Mouse (Mus musculus) stomach, embryonic 14.5 days (tissue): ENCODE measurements around the gene Wdr61. TPM values are rescaled to one million over a fixed set of nuclear protein-coding genes. Genes with fewer than 3 reads are reported as not detected.

Source experiments
- ATAC-seq: fragments of 200-750 bp; cut with Nextera tagmentation; 2 replicates; pipeline ENCODE4 v1.8.0; 2017; ENCODE audit warnings: low read depth, moderate TSS enrichment; ENCODE audit not compliant: insufficient number of reproducible peaks, insufficient read depth, low FRiP score
- H3K27ac ChIP-seq: fragments of 300-500 bp; sonication (generic); 2 replicates; pipeline ENCODE4 v1.5.1; 2014; ENCODE audit warnings: mild to moderate bottlenecking, low read length, moderate library complexity, mixed read lengths
- H3K27me3 ChIP-seq: fragments of 300-500 bp; sonication (generic); 2 replicates; pipeline ENCODE4 v1.6.1; 2014; ENCODE audit warnings: low read length, control low read depth, mixed read lengths; ENCODE audit not compliant: control insufficient read depth, insufficient read depth
- H3K36me3 ChIP-seq: fragments of 300-500 bp; sonication (generic); 2 replicates; pipeline ENCODE4 v1.6.1; 2014; ENCODE audit warnings: mild to moderate bottlenecking, control low read depth, low read length, moderate library complexity, mixed read lengths; ENCODE audit not compliant: control insufficient read depth, insufficient read depth
- H3K4me1 ChIP-seq: fragments of 300-500 bp; sonication (generic); 2 replicates; pipeline ENCODE4 v1.6.1; 2014; ENCODE audit warnings: low read length, control low read depth, mixed read lengths; ENCODE audit not compliant: control insufficient read depth, insufficient read depth
- H3K4me2 ChIP-seq: fragments of 300-500 bp; sonication (generic); replicated peaks from 2 replicates; pipeline ENCODE4 v1.6.1; 2014; ENCODE audit warnings: low read depth, low read length, control low read depth
- H3K4me3 ChIP-seq: fragments of 300-500 bp; sonication (generic); 2 replicates; pipeline ENCODE4 v1.5.1; 2014; ENCODE audit warnings: low read depth, low read length, control low read depth
- H3K9ac ChIP-seq: fragments of 300-500 bp; sonication (generic); replicated peaks from 2 replicates; pipeline ENCODE4 v1.6.1; 2014; ENCODE audit warnings: low read depth, mild to moderate bottlenecking, control low read depth, low read length, moderate library complexity, mixed read lengths
- H3K9me3 ChIP-seq: fragments of 300-500 bp; sonication (generic); 2 replicates; pipeline ENCODE4 v1.6.1; 2016; ENCODE audit warnings: low read depth, low read length, control low read depth; ENCODE audit not compliant: control insufficient read depth
- WGBS: fragments of 180-500 bp; shearing (Covaris S2); extraction: QIAGEN DNeasy Blood & Tissue Kit; methylation state at CpG from one replicate; pipeline ENCODE4 v1.1.7; 2014; 5-methylcytosine and 5-hydroxymethylcytosine counted together
- polyA plus RNA-seq: library from polyadenylated mRNA; unstranded; fragments of >200 nt; fragmentation: Nextera tagmentation; extraction: Ambion mirVana; gene quantifications from 2 replicates; pipeline ENCODE4 v1.2.1, GENCODE M21; 2014

The Wdr61 gene
- polyA plus RNA-seq, 1 experiment from 2014 or later, result 169 TPM

DNA sequence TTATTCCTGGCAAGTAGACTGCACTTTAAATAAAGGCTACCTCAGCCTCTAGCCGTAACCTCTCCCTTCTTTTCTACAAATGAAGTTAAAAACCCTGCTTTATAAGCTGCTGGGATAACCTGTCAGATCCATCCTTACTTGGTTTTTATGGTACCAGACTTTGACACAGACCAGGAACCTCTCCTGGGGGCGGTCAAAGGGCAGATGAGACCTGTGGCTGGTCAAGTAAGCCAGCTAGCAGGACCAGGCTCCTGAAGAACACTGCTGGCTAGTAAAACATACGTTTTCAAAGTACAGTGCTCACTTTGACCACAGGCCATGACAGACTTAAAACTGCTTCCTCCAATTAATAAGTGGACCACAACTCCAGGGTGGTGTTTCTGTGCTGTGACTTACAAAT, 18.5 kb downstream of the Wdr61 start:
- 91% methylated on average over 3 of the region's 3 CpGs for WGBS
- H3K36me3 ChIP-seq, result peaks cover 65% of the 10 kb centered on the region
- H3K9ac ChIP-seq, result no peak overlapping the region

DNA sequence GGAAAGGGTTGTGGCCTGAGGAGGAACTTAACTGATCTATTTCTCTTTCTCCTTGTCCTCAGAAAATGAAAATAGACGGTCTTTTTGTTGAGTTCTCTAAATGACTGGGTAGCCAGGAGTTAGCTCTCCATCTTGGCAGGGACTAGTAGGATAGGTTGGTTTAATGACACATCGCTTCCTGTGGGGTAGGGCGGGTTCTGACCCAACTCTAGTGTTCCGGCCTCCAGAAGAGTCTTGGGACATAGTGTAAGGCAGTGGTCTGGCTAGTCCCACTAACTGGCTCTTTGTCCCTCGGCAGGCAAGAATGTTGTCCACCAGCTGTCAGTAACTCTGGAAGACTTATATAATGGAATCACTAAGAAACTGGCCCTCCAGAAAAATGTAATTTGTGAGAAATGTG, 26.2 kb downstream of the Wdr61 start:
- no peaks in the 10 kb centered on the region for H3K9me3 ChIP-seq
- no peak overlapping the region for H3K27ac ChIP-seq
- no peaks in the 10 kb centered on the region for H3K4me1 ChIP-seq
- WGBS, result 84% methylated on average over 5 of the region's 5 CpGs
- no peak for ATAC-seq
- H3K4me2 ChIP-seq, result no peak overlapping the region
- no peak overlapping the region for H3K4me3 ChIP-seq
- 0 out of 2 replicates have a peak, but pooled peaks cover 4% of the 10 kb centered on the region for H3K36me3 ChIP-seq
- no peak overlapping the region for H3K9ac ChIP-seq
- H3K27me3 ChIP-seq, result no peaks in the 10 kb centered on the region

More for the DNA sequence above, 18.5 kb downstream of the Wdr61 start:
- Histone ChIP-seq H3K27ac (no peak overlapping the region), H3K4me1 (no peaks in the 10 kb centered on the region), H3K4me3 (no peak overlapping the region), H3K9me3 (no peaks in the 10 kb centered on the region), H3K4me2 (no peak overlapping the region), H3K27me3 (no peaks in the 10 kb centered on the region)
- no peak for ATAC-seq

DNA sequence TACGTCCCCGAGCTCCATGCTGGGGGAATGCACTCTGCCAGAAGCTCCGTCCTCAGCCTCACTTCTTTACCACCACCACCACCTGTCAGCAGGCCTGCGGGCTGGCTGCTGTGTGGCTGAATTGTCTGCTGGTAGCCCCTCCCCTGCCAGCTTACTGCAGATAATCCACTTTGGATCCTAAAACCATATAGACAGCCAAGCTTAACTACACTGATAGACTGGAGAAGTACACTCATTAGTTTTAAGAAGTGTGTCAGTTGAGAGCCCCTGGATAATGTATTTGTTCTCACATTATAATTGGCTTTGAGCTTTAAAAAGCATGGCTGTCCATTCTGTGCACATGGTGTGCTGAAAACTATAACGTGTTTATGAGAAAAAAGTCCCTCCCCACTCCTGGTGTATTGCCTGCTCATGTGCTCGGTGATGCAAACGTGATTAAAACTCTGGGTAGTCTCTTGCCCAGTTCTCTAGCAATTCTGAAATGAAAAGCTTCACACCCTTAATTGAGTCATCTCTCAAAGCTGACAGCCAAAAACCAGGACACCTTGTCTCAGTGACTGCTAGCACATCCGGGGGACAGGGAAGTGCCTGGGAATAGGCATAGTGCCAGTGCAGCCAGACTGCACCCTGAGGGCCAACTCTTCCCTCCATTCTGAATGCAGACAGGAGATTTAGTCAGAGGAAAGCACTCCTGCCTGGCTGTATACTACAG, 26.9 kb downstream of the Wdr61 start:
- Histone ChIP-seq H3K36me3 (0 out of 2 replicates have a peak, but pooled peaks cover 1% of the 10 kb centered on the region), H3K27me3 (no peaks in the 10 kb centered on the region), H3K9ac (no peak overlapping the region), H3K4me2 (no peak overlapping the region), H3K4me1 (no peaks in the 10 kb centered on the region), H3K4me3 (no peak overlapping the region), H3K9me3 (no peaks in the 10 kb centered on the region), H3K27ac (no peak overlapping the region)
- ATAC-seq, result no peak
- WGBS, result 60% methylated on average over 8 of the region's 8 CpGs

DNA sequence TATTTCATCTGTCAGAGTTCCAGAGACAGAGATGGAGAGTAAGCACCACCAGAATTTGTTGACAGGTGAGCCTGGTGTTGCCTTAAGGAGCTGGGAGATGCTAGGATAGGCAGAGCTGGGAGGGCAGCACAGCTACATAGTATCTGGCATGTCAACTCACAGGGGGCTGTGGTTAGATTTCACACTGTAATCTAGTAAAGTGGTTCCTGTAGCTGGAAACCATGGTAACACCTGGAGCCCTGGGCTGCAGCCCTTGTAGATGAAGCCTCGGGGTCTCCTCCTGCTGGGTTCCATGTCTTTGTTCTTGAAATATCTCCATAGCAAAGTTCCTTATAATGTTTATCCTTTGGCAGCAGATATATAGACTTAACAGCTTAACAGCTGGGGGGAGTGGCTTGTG, 28.8 kb downstream of the Wdr61 start:
- WGBS, result 31% methylated on average over 1 of the region's 1 CpGs
- Histone ChIP-seq H3K4me3 (no peak overlapping the region), H3K4me2 (no peak overlapping the region), H3K4me1 (no peaks in the 10 kb centered on the region), H3K9ac (no peak overlapping the region), H3K27ac (no peak overlapping the region), H3K27me3 (no peaks in the 10 kb centered on the region), H3K9me3 (no peaks in the 10 kb centered on the region), H3K36me3 (no peaks in the 10 kb centered on the region)
- no peak for ATAC-seq

DNA sequence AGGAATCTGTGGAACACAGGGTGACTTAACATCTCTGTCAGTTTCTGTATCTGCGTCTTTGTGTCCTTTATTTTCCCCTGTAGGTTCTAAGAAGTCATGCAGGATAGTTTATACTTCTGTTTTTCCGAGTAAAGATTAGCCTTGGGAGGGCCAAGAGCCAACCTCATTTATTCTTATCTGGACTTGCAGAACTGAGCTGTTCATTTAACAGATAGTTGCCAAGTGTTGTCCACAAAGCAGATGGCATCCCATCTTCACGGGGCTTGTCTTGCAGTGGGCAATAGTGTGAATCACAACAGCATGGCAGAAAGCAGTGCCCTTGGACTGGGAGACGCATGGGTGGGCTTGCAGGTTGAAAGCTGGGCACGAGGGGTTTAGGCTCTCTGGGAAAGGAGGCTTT, 30.0 kb downstream of the Wdr61 start:
- H3K36me3 ChIP-seq, result no peaks in the 10 kb centered on the region
- ATAC-seq, result no peak
- H3K9ac ChIP-seq, result no peak overlapping the region
- H3K9me3 ChIP-seq, result no peaks in the 10 kb centered on the region
- WGBS, result 73% methylated on average over 5 of the region's 5 CpGs
- no peaks in the 10 kb centered on the region for H3K27me3 ChIP-seq
- no peak overlapping the region for H3K27ac ChIP-seq
- no peak overlapping the region for H3K4me2 ChIP-seq
- H3K4me1 ChIP-seq, result no peaks in the 10 kb centered on the region
- no peak overlapping the region for H3K4me3 ChIP-seq

DNA sequence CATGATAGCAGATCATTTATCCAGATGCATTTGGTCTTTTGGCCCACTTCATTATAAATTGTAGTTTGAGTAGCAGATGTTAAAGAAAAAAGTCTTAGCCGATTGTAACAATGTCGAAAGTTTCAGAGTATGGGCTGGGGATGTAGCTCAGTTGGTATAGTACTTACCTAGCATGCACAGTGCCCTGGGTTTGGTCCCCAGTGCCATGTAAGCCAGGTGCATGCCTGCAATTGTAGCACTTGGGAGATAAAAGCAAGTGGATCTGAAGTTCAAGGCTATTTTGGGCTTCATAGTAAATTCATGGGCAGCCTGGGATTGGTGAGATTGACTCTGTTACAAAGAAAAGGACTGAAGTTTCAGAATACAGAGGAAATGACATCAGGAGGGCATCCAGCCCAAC, 31.7 kb downstream of the Wdr61 start:
- 79% methylated on average over 2 of the region's 2 CpGs for WGBS
- no peaks in the 10 kb centered on the region for H3K9me3 ChIP-seq
- H3K27me3 ChIP-seq, result no peaks in the 10 kb centered on the region
- ATAC-seq, result no peak
- H3K27ac ChIP-seq, result no peak overlapping the region
- peaks cover 5% of the 10 kb centered on the region; the same call in 1 of the 2 replicates for H3K4me1 ChIP-seq
- no peak overlapping the region for H3K4me3 ChIP-seq
- H3K36me3 ChIP-seq, result no peaks in the 10 kb centered on the region
- no peak overlapping the region for H3K4me2 ChIP-seq
- no peak overlapping the region for H3K9ac ChIP-seq

DNA sequence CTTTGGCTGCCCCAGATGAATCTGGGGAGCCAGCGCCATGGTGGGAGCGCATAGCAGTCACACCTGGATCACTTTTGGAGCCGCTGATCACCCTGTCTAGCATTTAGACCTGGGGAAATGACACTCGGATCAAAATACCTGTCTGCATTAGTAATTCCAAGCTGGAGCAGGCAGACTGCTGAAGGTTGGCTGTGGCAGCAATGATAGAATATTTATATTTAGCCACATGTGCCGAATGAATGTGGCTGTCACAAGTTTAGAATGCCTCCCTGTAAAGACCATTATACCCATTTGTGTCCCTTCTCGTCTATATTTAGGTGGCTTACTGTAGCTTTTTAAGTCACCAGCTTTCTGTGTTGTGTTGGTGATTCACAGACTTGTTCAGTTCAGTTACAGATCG, 33.6 kb downstream of the Wdr61 start:
- no peak overlapping the region for H3K27ac ChIP-seq
- no peak overlapping the region for H3K9ac ChIP-seq
- H3K4me1 ChIP-seq, result peaks cover 5% of the 10 kb centered on the region; the same call in 1 of the 2 replicates
- H3K27me3 ChIP-seq, result no peaks in the 10 kb centered on the region
- ATAC-seq, result no peak
- WGBS, result 73% methylated on average over 7 of the region's 7 CpGs
- peak overlapping the region; percentile 72; the same call in 1 of the 2 replicates for H3K4me3 ChIP-seq
- no peaks in the 10 kb centered on the region for H3K36me3 ChIP-seq
- H3K4me2 ChIP-seq, result no peak overlapping the region
- no peaks in the 10 kb centered on the region for H3K9me3 ChIP-seq

DNA sequence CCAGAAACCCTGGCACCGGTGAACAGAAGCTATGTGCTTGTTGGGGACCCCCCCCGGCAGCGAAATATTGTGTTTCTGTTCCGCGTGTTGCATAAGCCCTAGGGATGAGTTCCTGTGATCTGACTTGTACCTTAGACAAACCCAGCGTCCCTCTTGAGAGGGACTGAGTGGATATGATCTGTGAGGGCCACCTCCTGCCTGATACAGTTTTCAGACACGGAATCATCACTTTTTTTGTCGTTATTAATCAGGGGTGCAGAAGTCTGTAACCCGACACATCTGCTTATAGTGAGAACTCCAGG, 34.2 kb downstream of the Wdr61 start:
- H3K9me3 ChIP-seq, result no peaks in the 10 kb centered on the region
- no peaks in the 10 kb centered on the region for H3K36me3 ChIP-seq
- peak overlapping the region; percentile 72 for H3K4me3 ChIP-seq
- peak overlapping the region; percentile 91 for H3K4me2 ChIP-seq
- H3K4me1 ChIP-seq, result peaks cover 5% of the 10 kb centered on the region; the same call in 1 of the 2 replicates
- H3K9ac ChIP-seq, result peak overlapping the region; percentile 65; the same call in 1 of the 2 replicates
- no peaks in the 10 kb centered on the region for H3K27me3 ChIP-seq
- H3K27ac ChIP-seq, result no peak overlapping the region
- 15% methylated on average over 9 of the region's 9 CpGs for WGBS
- no peak for ATAC-seq
